In the genomic region with DNA sequence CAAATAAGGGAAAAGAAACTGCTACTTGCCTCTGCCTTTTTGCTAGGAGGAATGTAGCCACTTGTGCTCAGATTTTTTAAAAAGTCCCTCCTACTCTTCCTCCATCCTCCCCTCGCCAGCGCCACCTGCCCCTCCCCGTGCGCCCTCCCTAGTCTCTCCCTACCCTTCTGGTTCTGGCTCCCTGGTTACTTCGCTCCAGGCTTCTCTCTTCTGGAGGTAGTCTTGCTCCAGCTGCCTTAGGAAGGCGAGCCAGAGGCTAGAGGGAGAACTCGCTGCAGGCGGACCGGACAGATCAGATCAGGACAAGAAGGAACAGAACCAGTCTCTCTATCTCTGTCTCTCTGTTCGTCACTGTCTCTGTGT, we compare ENCODE assay signal across 9 mouse cellular contexts. TPM values are rescaled to one million over a fixed set of nuclear protein-coding genes. Genes with fewer than 3 reads are reported as not detected.
DNase-seq lines count a peak whose midpoint lies in the region; ATAC-seq lines count a peak whose summit lies in the region.
"Had no signal": no experiment of that assay in that cellular context is flagged by ENCODE, and none has a peak within 500 bp of the region (broad histone marks: within the 10 kb centered on the region; RNA-seq: fewer than 3 reads in every experiment).

TSS of gene Bmp3 (plus strand) at position 152 of the 363 bp plus-strand sequence.

- H3K4me2 ChIP-seq in forebrain, embryonic 11.5 days (ENCODE audit: low read depth, low read length, severe bottlenecking): peak within 1 kb of the TSS; percentile 99
- peak within 1 kb of the TSS; percentile 99 for H3K4me2 ChIP-seq in intestine, embryonic 16.5 days (ENCODE audit: low read depth, low read length)
- H3K4me2 ChIP-seq in liver, embryonic 13.5 days: peak within 1 kb of the TSS; percentile 57
- H3K4me2 ChIP-seq in neural tube, embryonic 15.5 days: peak within 1 kb of the TSS; percentile 100

- peak; percentile 38 for DNase-seq in ovary, adult 18-20 months (ENCODE audit: low spot score)
- DNase-seq in ovary, postnatal 14 days (ENCODE audit: low spot score): no peak
- DNase-seq in forebrain, embryonic 11.5 days (ENCODE audit: low spot score): peak; percentile 60
- no peak for DNase-seq in liver, embryonic 13.5 days
- DNase-seq in adipocyte (ENCODE audit: low spot score): no peak

- no peak within 1 kb of the TSS for H3K27ac ChIP-seq in forebrain, embryonic 11.5 days (ENCODE audit: low read depth, low read length)
- peak within 1 kb of the TSS; percentile 57 for H3K27ac ChIP-seq in intestine, embryonic 16.5 days (ENCODE audit: low read length)
- no peak within 1 kb of the TSS for H3K27ac ChIP-seq in liver, embryonic 13.5 days
- no peak within 1 kb of the TSS for H3K27ac ChIP-seq in neural tube, embryonic 15.5 days (replicated peaks)

- peak within 1 kb of the TSS; percentile 49 for H3K9ac ChIP-seq in forebrain, embryonic 11.5 days (ENCODE audit: low read length)
- H3K9ac ChIP-seq in intestine, embryonic 16.5 days (ENCODE audit: low read depth, low read length): peak within 1 kb of the TSS; percentile 79
- H3K9ac ChIP-seq in liver, embryonic 13.5 days: no peak within 1 kb of the TSS
- H3K9ac ChIP-seq in neural tube, embryonic 15.5 days (replicated peaks): peak within 1 kb of the TSS; percentile 60

- H3K4me1 ChIP-seq in forebrain, embryonic 11.5 days (replicated peaks; ENCODE audit: control insufficient read depth, insufficient read depth, low read length): 0 out of 2 replicates have a peak, but pooled peaks cover 4% of the 10 kb centered on the region
- no peaks in the 10 kb centered on the region; the same call in 1 of the 2 replicates for H3K4me1 ChIP-seq in intestine, embryonic 16.5 days (ENCODE audit: control insufficient read depth, insufficient read depth, low read length)
- no peaks in the 10 kb centered on the region; the same call in 1 of the 2 replicates for H3K4me1 ChIP-seq in liver, embryonic 13.5 days (replicated peaks)
- peaks cover 25% of the 10 kb centered on the region for H3K4me1 ChIP-seq in neural tube, embryonic 15.5 days
- H3K4me1 ChIP-seq: megakaryocyte, embryonic 14.5 days had no signal

- ATAC-seq in forebrain, embryonic 11.5 days (replicated peaks; ENCODE audit: low FRiP score): peak; percentile 45; the same call in 1 of the 2 replicates
- peak; percentile 67 for ATAC-seq in intestine, embryonic 16.5 days
- ATAC-seq in liver, embryonic 13.5 days (ENCODE audit: low read depth): no peak
- ATAC-seq in neural tube, embryonic 15.5 days (ENCODE audit: low FRiP score): peak; percentile 60; the same call in 1 of the 2 replicates
- ATAC-seq in erythroid progenitor cell, adult 5-6 weeks (replicated peaks; ENCODE audit: low FRiP score, poor library complexity, severe bottlenecking): no peak

- peaks cover 26% of the 10 kb centered on the region for H3K27me3 ChIP-seq in forebrain, embryonic 11.5 days (ENCODE audit: control insufficient read depth, insufficient read depth, low read length)
- peaks cover 11% of the 10 kb centered on the region; the same call in 1 of the 2 replicates for H3K27me3 ChIP-seq in intestine, embryonic 16.5 days (replicated peaks; ENCODE audit: control insufficient read depth, insufficient read depth, low read length)
- peaks cover 40% of the 10 kb centered on the region for H3K27me3 ChIP-seq in liver, embryonic 13.5 days
- peaks cover 38% of the 10 kb centered on the region for H3K27me3 ChIP-seq in neural tube, embryonic 15.5 days (replicated peaks)

- H3K9me3 ChIP-seq in forebrain, embryonic 11.5 days (ENCODE audit: control insufficient read depth, low read length): no peaks in the 10 kb centered on the region
- no peaks in the 10 kb centered on the region for H3K9me3 ChIP-seq in intestine, embryonic 16.5 days (ENCODE audit: control insufficient read depth, low read length)
- H3K9me3 ChIP-seq in liver, embryonic 13.5 days (replicated peaks): no peaks in the 10 kb centered on the region
- no peaks in the 10 kb centered on the region for H3K9me3 ChIP-seq in neural tube, embryonic 15.5 days (replicated peaks)

- 3% methylated on average over 10 of the region's 10 CpGs for WGBS in forebrain, embryonic 11.5 days
- 4% methylated on average over 10 of the region's 10 CpGs for WGBS in intestine, embryonic 16.5 days
- 11% methylated on average over 10 of the region's 10 CpGs for WGBS in liver, embryonic 13.5 days (ENCODE audit: insufficient replicate concordance)
- 2% methylated on average over 10 of the region's 10 CpGs for WGBS in neural tube, embryonic 15.5 days

- no peaks in the 10 kb centered on the region for H3K36me3 ChIP-seq in forebrain, embryonic 11.5 days (ENCODE audit: control insufficient read depth, insufficient read depth, low read length)
- no peaks in the 10 kb centered on the region for H3K36me3 ChIP-seq in intestine, embryonic 16.5 days (ENCODE audit: control insufficient read depth, insufficient read depth, low read length)
- H3K36me3 ChIP-seq in liver, embryonic 13.5 days: no peaks in the 10 kb centered on the region
- H3K36me3 ChIP-seq in neural tube, embryonic 15.5 days: no peaks in the 10 kb centered on the region

- peak within 1 kb of the TSS; percentile 55 for H3K4me3 ChIP-seq in forebrain, embryonic 11.5 days (ENCODE audit: low read depth, low read length)
- peak within 1 kb of the TSS; percentile 72 for H3K4me3 ChIP-seq in intestine, embryonic 16.5 days (ENCODE audit: low read length)
- H3K4me3 ChIP-seq in liver, embryonic 13.5 days (replicated peaks): peak within 1 kb of the TSS; percentile 40
- H3K4me3 ChIP-seq in neural tube, embryonic 15.5 days (replicated peaks): peak within 1 kb of the TSS; percentile 61
- H3K4me3 ChIP-seq: megakaryocyte, embryonic 14.5 days had no signal

RNA-seq across cellular contexts. Expression of gene Bmp3, which starts in this region (rescaled TPM):
- polyA plus RNA-seq in forebrain, embryonic 11.5 days (2014; fragmentation: Nextera tagmentation; extraction: Ambion mirVana): 0.64 and 0.85 TPM in 2 replicates
- 9.2 and 9.4 TPM in 2 replicates for polyA plus RNA-seq in intestine, embryonic 16.5 days (2015; fragmentation: Nextera tagmentation; extraction: Ambion mirVana)
- polyA plus RNA-seq in liver, embryonic 13.5 days (2015; fragmentation: Nextera tagmentation; extraction: Ambion mirVana): 0.03 TPM in 2 replicates
- polyA plus RNA-seq in neural tube, embryonic 15.5 days (2015; fragmentation: Nextera tagmentation; extraction: Ambion mirVana): 1.7 and 1.9 TPM in 2 replicates
- not detected in 2 replicates for total RNA-seq in erythroid progenitor cell, adult 5-6 weeks (2015; ENCODE audit: low replicate concordance)
- not detected in 2 replicates for total RNA-seq in erythroid progenitor cell, adult 5-6 weeks (2017; ENCODE audit: low replicate concordance)

Comparison
In these comparisons a context has a peak if more than half of its experiments do, and no peak if none do; other contexts are left out.
1. Peak in DNase-seq, ATAC-seq, H3K4me3 ChIP-seq, H3K9ac ChIP-seq and H3K4me2 ChIP-seq in forebrain, embryonic 11.5 days; RNA of the gene not detected or under 1 TPM.
2. ATAC-seq: peak in intestine, embryonic 16.5 days (single experiment) and neural tube, embryonic 15.5 days (single experiment); none in liver, embryonic 13.5 days (single experiment) and erythroid progenitor cell, adult 5-6 weeks (single experiment).
3. Peak in every context shown above with its lines, with median percentiles within 50 percentile points of each other: H3K4me2 ChIP-seq and H3K4me3 ChIP-seq.